Mouse (Mus musculus): ENCODE data around the gene Olfr1381. TPM values are rescaled to one million over a fixed set of nuclear protein-coding genes. Genes with fewer than 3 reads are reported as not detected.
"Not testable (repeated sequence)": the region's sequence is repeated elsewhere in the genome, so short reads cannot be mapped to it uniquely, and the experiment has no call there.

The Olfr1381 gene
- not detected in 2 replicates for polyA plus RNA-seq (2016; fragmentation: Nextera tagmentation; extraction: Ambion mirVana)

GRCm38 (mm10) chr11:49543149-49543548, at the start of gene Olfr1381:
TSS of gene Olfr1381 (plus strand) at chr11:49543449.
- not testable (repeated sequence) for H3K4me1 ChIP-seq; H3K9ac ChIP-seq; H3K4me2 ChIP-seq (replicated peaks); H3K36me3 ChIP-seq; H3K27me3 ChIP-seq; ATAC-seq (ENCODE audit: insufficient number of reproducible peaks, insufficient read depth, low FRiP score, low TSS enrichment); H3K9me3 ChIP-seq; H3K27ac ChIP-seq; H3K4me3 ChIP-seq
- WGBS: 70% methylated on average over 3 of the region's 3 CpGs

DNA sequence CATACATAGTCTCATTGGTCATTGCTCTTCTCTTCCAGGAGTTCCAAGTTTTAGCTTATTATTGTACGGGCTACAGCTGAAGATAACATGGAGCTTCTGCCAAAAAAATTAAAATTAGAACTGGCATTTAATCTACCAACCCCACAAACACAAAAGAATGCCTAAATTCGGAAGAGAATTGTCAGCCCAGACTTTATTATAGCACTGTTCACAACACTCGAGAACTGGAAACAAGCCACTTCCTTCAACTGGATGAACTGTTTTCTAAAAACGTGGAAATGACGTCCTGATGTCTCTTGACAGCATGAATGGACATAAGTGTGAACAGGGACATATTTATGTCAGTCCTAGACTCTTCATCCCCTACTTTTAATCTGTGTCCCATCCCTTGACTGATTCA, 25.2 kb upstream of the Olfr1381 start:
- Histone ChIP-seq H3K27me3 (no peaks in the 10 kb centered on the region), H3K4me1 (no peaks in the 10 kb centered on the region), H3K36me3 (no peaks in the 10 kb centered on the region), H3K27ac (no peak overlapping the region), H3K9me3 (no peaks in the 10 kb centered on the region), H3K4me2 (replicated peaks) (no peak overlapping the region), H3K4me3 (no peak overlapping the region), H3K9ac (no peak overlapping the region)
- ATAC-seq (ENCODE audit: insufficient number of reproducible peaks, insufficient read depth, low FRiP score, low TSS enrichment): no peak
- 69% methylated on average over 5 of the region's 5 CpGs for WGBS

- Histone ChIP-seq H3K4me2 (replicated peaks) (no peak within 1 kb of the TSS), H3K27ac (no peak within 1 kb of the TSS), H3K36me3 (no peaks in the 10 kb centered on the region), H3K27me3 (no peaks in the 10 kb centered on the region), H3K9me3 (no peaks in the 10 kb centered on the region), H3K4me1 (no peaks in the 10 kb centered on the region), H3K4me3 (no peak within 1 kb of the TSS), H3K9ac (no peak within 1 kb of the TSS)
- ATAC-seq (ENCODE audit: insufficient number of reproducible peaks, insufficient read depth, low FRiP score, low TSS enrichment): no peak
Measured at GRCm38 (mm10) chr11:49519348-49519747, 23.9 kb upstream of the Olfr1381 start, which contains the start of gene Olfr1383. TSS of gene Olfr1383 (plus strand) at chr11:49519648.

DNA sequence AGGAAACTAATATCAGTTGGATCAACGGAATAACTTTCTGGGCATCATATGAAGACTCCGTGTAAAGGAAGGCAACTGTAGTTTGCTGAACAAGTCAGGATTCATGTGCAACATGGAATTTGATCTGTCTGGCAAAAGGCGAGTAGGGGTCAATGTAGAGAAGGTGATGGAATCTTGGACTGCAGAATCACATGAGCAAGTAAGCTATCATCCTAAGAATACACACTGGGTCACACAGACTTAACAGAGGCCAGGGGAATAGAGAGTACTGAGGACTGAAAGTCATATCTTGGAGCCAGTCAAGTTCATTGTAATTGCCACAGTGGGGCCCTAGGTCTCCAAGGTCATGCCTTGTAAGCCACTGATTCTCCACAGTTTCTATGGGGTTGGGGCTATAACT, 15.3 kb upstream of the Olfr1381 start, which contains the start of gene Olfr1382:
TSS of gene Olfr1382 (plus strand) at position 301 of the 400 bp plus-strand sequence.
- Histone ChIP-seq H3K27me3 (no peaks in the 10 kb centered on the region), H3K36me3 (no peaks in the 10 kb centered on the region), H3K4me2 (replicated peaks) (no peak within 1 kb of the TSS), H3K9ac (no peak within 1 kb of the TSS), H3K4me3 (no peak within 1 kb of the TSS), H3K27ac (no peak within 1 kb of the TSS), H3K9me3 (no peaks in the 10 kb centered on the region), H3K4me1 (no peaks in the 10 kb centered on the region)
- ATAC-seq (ENCODE audit: insufficient number of reproducible peaks, insufficient read depth, low FRiP score, low TSS enrichment): no peak
- 78% methylated on average over 3 of the region's 3 CpGs for WGBS

DNA sequence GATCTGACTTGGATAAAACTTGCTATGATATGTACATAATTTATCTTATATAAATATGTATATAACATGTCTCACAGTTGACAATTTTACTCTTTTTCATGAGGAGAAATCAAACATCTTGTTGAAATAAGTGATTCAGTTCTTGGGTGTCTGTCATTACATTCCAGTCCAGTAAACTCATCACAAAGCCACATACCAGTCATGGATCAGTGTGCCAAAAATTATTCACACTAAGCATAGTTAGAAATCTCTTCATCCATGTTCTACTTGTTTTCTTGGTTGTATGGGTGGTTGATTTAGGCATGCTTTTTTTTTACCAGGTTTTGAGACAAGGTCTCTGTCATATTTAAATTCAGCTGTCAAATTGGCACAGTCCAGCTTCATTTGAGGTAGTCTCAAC, 10.5 kb upstream of the Olfr1381 start:
- H3K4me2 ChIP-seq (replicated peaks): no peak overlapping the region
- H3K27me3 ChIP-seq: no peaks in the 10 kb centered on the region
- no peak overlapping the region for H3K9ac ChIP-seq
- H3K9me3 ChIP-seq: no peaks in the 10 kb centered on the region
- no peak overlapping the region for H3K4me3 ChIP-seq
- no peak overlapping the region for H3K27ac ChIP-seq
- no peak for ATAC-seq (ENCODE audit: insufficient number of reproducible peaks, insufficient read depth, low FRiP score, low TSS enrichment)
- H3K4me1 ChIP-seq: no peaks in the 10 kb centered on the region
- no peaks in the 10 kb centered on the region for H3K36me3 ChIP-seq

DNA sequence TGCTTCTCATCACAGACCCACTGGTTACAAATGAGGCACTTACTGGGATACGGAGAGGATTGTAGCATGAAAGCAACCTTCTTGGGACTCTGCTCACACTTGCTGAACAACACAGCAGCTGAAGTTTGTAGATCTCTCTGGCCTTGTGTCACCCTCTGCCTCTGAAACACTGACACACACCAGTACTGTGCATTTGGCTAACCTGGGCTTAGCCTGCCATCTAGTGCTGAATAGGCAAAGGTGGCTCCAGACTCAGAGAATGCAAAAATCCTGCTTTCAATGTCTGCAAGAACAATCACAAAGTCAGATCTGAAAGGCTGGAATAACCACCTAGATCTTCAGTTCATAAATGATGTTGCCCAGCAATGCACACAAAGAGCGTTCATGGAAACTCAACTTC, 6.6 kb upstream of the Olfr1381 start:
- H3K27ac ChIP-seq: not testable (repeated sequence)
- WGBS: 88% methylated on average over 2 of the region's 2 CpGs

GRCm38 (mm10) chr11:49554033-49554432, 10.8 kb downstream of the Olfr1381 start:
- H3K4me1 ChIP-seq; H3K27ac ChIP-seq; H3K4me2 ChIP-seq (replicated peaks); H3K36me3 ChIP-seq; H3K27me3 ChIP-seq; H3K9me3 ChIP-seq; ATAC-seq (ENCODE audit: insufficient number of reproducible peaks, insufficient read depth, low FRiP score, low TSS enrichment); H3K9ac ChIP-seq; H3K4me3 ChIP-seq: not testable (repeated sequence)
- 79% methylated on average over 3 of the region's 3 CpGs for WGBS

More for the DNA sequence above, 6.6 kb upstream of the Olfr1381 start:
- not testable (repeated sequence) for H3K4me2 ChIP-seq (replicated peaks); H3K4me3 ChIP-seq; H3K36me3 ChIP-seq; H3K27me3 ChIP-seq; H3K9me3 ChIP-seq; H3K4me1 ChIP-seq; ATAC-seq (ENCODE audit: insufficient number of reproducible peaks, insufficient read depth, low FRiP score, low TSS enrichment); H3K9ac ChIP-seq

GRCm38 (mm10) chr11:49556578-49556977, 13.3 kb downstream of the Olfr1381 start, which contains the start of gene Olfr1380:
TSS of gene Olfr1380 (plus strand) at chr11:49556878.
- not testable (repeated sequence) for H3K36me3 ChIP-seq; H3K9ac ChIP-seq; ATAC-seq (ENCODE audit: insufficient number of reproducible peaks, insufficient read depth, low FRiP score, low TSS enrichment); H3K4me1 ChIP-seq; H3K27ac ChIP-seq; H3K4me3 ChIP-seq; H3K9me3 ChIP-seq; H3K4me2 ChIP-seq (replicated peaks); H3K27me3 ChIP-seq
- WGBS: 68% methylated on average over 5 of the region's 5 CpGs

GRCm38 (mm10) chr11:49575054-49575453, 31.8 kb downstream of the Olfr1381 start:
- WGBS: 34% methylated on average over 2 of the region's 2 CpGs
- not testable (repeated sequence) for H3K9me3 ChIP-seq; H3K36me3 ChIP-seq; H3K4me3 ChIP-seq; H3K4me1 ChIP-seq; H3K27me3 ChIP-seq; H3K9ac ChIP-seq; ATAC-seq (ENCODE audit: insufficient number of reproducible peaks, insufficient read depth, low FRiP score, low TSS enrichment); H3K4me2 ChIP-seq (replicated peaks); H3K27ac ChIP-seq

DNA sequence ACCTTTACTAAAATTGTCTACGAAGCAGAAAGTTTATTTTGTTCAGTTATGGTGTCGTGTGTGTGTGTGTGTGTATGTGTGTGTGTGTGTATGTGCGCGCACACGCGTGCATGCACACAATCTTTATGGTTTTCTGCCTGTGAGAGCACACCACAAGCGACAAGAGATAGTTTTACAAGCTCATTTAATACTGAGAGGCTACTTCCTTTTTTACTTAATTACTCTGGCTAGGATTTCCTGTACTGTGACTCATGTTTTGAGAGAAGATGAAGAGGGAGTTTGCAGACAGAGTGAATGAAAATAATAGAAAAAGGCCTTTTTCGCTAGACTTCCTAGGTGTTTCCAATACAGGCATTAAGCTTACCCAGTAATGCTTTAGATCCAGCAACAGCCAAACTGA, 37.2 kb downstream of the Olfr1381 start:
- not testable (repeated sequence) for H3K4me2 ChIP-seq (replicated peaks); ATAC-seq (ENCODE audit: insufficient number of reproducible peaks, insufficient read depth, low FRiP score, low TSS enrichment); H3K9me3 ChIP-seq; H3K9ac ChIP-seq; H3K4me1 ChIP-seq; H3K36me3 ChIP-seq; H3K4me3 ChIP-seq; H3K27ac ChIP-seq; H3K27me3 ChIP-seq
- WGBS: 84% methylated on average over 8 of the region's 8 CpGs

DNA sequence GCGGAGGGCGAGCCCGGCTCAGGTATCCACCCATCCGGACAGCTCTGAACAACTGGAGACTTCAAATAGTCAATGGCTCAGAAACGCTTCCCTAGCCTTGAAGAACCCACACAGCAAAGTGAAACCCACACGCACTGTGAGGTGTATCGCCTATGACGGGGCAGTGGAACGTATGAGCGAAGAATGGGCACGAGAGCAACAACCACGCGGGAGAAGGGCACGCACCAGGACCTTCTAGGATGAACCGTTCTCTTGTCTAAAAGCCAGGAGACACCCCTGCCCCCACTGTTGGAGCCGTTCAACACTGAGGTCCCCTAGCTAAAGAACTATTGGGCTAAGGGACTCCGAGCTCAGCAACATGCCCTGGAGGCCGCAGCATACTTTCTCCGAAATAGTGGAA, 47.0 kb downstream of the Olfr1381 start:
- 90% methylated on average over 19 of the region's 19 CpGs for WGBS
- no peak for ATAC-seq (ENCODE audit: insufficient number of reproducible peaks, insufficient read depth, low FRiP score, low TSS enrichment)
- no peaks in the 10 kb centered on the region for H3K4me1 ChIP-seq

DNA sequence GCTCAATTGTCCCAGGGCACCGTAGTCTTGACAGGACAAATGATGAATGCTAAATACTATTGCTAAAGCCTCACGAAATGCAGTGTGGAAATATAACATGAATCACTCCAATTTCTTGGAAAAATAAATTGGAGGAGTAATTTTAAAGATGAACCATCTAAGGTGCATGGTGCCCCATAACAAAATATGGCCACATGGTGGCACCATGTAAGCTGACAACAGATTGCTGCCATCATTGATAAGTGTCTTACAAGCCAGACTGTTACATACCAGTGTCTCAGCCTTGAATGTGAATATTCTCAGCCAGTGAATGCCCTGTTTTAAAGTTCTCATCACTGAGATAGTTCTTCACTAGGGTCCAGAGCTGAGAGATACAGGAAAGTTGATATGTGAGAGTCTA, 53.9 kb downstream of the Olfr1381 start:
- H3K36me3 ChIP-seq; ATAC-seq (ENCODE audit: insufficient number of reproducible peaks, insufficient read depth, low FRiP score, low TSS enrichment); H3K27me3 ChIP-seq; H3K9ac ChIP-seq; H3K27ac ChIP-seq; H3K4me2 ChIP-seq (replicated peaks); H3K4me3 ChIP-seq; H3K4me1 ChIP-seq; H3K9me3 ChIP-seq: not testable (repeated sequence)
- WGBS: 71% methylated on average over 2 of the region's 2 CpGs

More for the DNA sequence above, 47.0 kb downstream of the Olfr1381 start:
- Histone ChIP-seq H3K27me3 (no peaks in the 10 kb centered on the region), H3K27ac (no peak overlapping the region), H3K9me3 (no peaks in the 10 kb centered on the region), H3K36me3 (no peaks in the 10 kb centered on the region), H3K4me2 (replicated peaks) (no peak overlapping the region), H3K9ac (no peak overlapping the region), H3K4me3 (no peak overlapping the region)

Data from embryonic facial prominence, embryonic 12.5 days (tissue).